Mouse (Mus musculus) testis, adult 2 months (tissue): Measurements from ENCODE around the gene Ces1g. TPM values are rescaled to one million over a fixed set of nuclear protein-coding genes. Genes with fewer than 3 reads are reported as not detected.

Experiments
- H3K27ac ChIP-seq: fragments of 200-500 bp; 2 replicates; pipeline ENCODE4 v1.5.1; 2012; ENCODE audit warnings: low read depth, low read length; ENCODE audit not compliant: control insufficient read depth, insufficient read depth
- H3K27me3 ChIP-seq: fragments of 200-500 bp; 2 replicates; pipeline ENCODE4 v1.6.1; 2012; ENCODE audit warnings: mild to moderate bottlenecking, low read length, moderate library complexity; ENCODE audit not compliant: control insufficient read depth, insufficient read depth
- H3K36me3 ChIP-seq: fragments of 200-500 bp; 2 replicates; pipeline ENCODE4 v1.6.1; 2012; ENCODE audit warnings: mild to moderate bottlenecking, low read length; ENCODE audit not compliant: control insufficient read depth, insufficient read depth
- H3K4me1 ChIP-seq: fragments of 200-500 bp; 2 replicates; pipeline ENCODE4 v1.6.1; 2012; ENCODE audit warnings: low read length; ENCODE audit not compliant: control insufficient read depth, insufficient read depth
- H3K4me3 ChIP-seq: fragments of 200-500 bp; 2 replicates; pipeline ENCODE4 v1.5.1; 2012; ENCODE audit warnings: low read depth, mild to moderate bottlenecking, low read length, moderate library complexity, mixed read lengths; ENCODE audit not compliant: control insufficient read depth
- CTCF ChIP-seq: fragments of 200-500 bp; IDR thresholded peaks from 2 replicates; pipeline ENCODE4 v1.5.1; 2012; ENCODE audit warnings: low read depth, mild to moderate bottlenecking, inconsistent platforms, low read length, moderate library complexity; ENCODE audit not compliant: control insufficient read depth, insufficient read depth, insufficient replicate concordance
- POLR2A ChIP-seq: fragments of 200-500 bp; IDR thresholded peaks from 2 replicates; pipeline ENCODE4 v1.6.1; 2012; ENCODE audit warnings: low read depth, mild to moderate bottlenecking, inconsistent platforms, low read length, moderate library complexity; ENCODE audit not compliant: control insufficient read depth
- polyA plus RNA-seq: library from polyadenylated mRNA; depleted of rRNA; stranded (reverse); fragments of >200 nt; gene quantifications from 2 replicates; pipeline ENCODE4 v1.2.3, GENCODE M21; 2012

The Ces1g gene
- polyA plus RNA-seq, 1 experiment, result 0.20 TPM

GRCm38 (mm10) chr8:93317031-93317430, 20.1 kb downstream of the Ces1g start:
- Histone ChIP-seq H3K4me3 (no peak overlapping the region), H3K27me3 (no peaks in the 10 kb centered on the region), H3K27ac (no peak overlapping the region), H3K36me3 (no peaks in the 10 kb centered on the region), H3K4me1 (no peaks in the 10 kb centered on the region)
- no peak for TF ChIP-seq POLR2A
- TF ChIP-seq CTCF, result no peak

- Histone ChIP-seq H3K4me3 (peak overlapping the region; percentile 36; the same call in 1 of the 2 replicates), H3K36me3 (no peaks in the 10 kb centered on the region), H3K27me3 (no peaks in the 10 kb centered on the region), H3K27ac (no peak overlapping the region), H3K4me1 (no peaks in the 10 kb centered on the region)
- TF ChIP-seq CTCF (no peak), POLR2A (no peak)
These were observed 21.6 kb downstream of the Ces1g start for GRCm38 (mm10) chr8:93315557-93315956.

- TF ChIP-seq CTCF (no peak), POLR2A (no peak)
- Histone ChIP-seq H3K36me3 (no peaks in the 10 kb centered on the region), H3K27ac (no peak overlapping the region), H3K4me3 (no peak overlapping the region), H3K4me1 (no peaks in the 10 kb centered on the region), H3K27me3 (no peaks in the 10 kb centered on the region)
These were observed 53.2 kb downstream of the Ces1g start for GRCm38 (mm10) chr8:93283896-93284295.

GRCm38 (mm10) chr8:93282349-93282748, 54.8 kb downstream of the Ces1g start:
- Histone ChIP-seq H3K36me3 (no peaks in the 10 kb centered on the region), H3K4me3 (no peak overlapping the region), H3K27ac (no peak overlapping the region), H3K27me3 (no peaks in the 10 kb centered on the region), H3K4me1 (no peaks in the 10 kb centered on the region)
- TF ChIP-seq POLR2A, result no peak
- TF ChIP-seq CTCF, result no peak

DNA sequence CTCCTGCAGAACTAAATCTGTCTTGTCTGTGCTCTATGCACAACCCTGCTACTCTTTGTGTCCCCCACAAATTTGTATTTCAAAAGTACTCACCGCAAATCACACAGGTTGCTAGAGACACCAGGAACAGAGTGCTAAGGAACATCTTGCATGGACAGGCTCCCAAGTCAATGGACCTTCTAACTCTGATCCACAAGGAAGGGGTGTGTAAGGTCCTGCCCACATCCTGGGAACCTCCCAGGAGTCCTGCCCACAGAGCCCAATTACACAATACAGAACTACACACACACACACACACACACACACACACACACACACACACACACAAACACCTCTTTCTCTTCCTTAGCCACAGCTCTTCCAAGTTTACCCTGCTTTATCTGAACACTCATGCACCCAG, 57.6 kb downstream of the Ces1g start, which contains the start of gene Ces1f:
TSS of gene Ces1f (minus strand) at position 192 of the 400 bp plus-strand sequence.
- H3K4me3 ChIP-seq, result no peak within 1 kb of the TSS
- no peaks in the 10 kb centered on the region for H3K4me1 ChIP-seq
- H3K27ac ChIP-seq, result no peak within 1 kb of the TSS
- no peak for TF ChIP-seq CTCF
- TF ChIP-seq POLR2A, result no peak
- H3K27me3 ChIP-seq, result no peaks in the 10 kb centered on the region
- H3K36me3 ChIP-seq, result no peaks in the 10 kb centered on the region

DNA sequence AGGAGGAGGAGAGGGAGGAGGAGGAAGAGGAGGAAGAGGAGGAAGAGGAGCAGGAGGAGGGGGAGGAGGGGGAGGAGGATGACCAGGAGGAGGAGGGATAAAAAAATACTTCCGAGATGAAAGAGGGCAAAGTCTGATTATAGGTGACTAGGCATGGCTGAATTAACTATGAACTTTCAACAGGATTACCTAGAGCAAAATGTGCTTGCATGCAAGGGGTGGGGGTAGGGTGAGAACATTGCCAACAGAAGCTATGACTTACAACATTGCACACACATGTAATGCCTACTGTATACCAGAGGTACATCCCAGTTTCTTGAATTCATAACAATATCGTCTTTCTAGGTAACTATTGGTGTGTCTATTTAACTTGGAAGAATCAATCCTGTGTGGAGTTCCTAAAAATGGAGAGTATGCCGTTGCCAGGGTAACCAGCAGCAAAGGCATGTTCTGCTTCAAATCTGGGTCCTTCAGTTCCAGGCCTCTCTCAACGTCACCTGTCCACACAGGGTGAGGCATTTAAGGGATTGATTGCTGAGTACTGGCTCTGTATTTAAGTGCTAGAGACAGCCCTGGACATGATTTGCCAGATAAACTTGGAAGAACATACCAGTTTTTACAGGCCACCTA, 58.8 kb downstream of the Ces1g start:
- no peak overlapping the region for H3K27ac ChIP-seq

GRCm38 (mm10) chr8:93274609-93275008, 62.5 kb downstream of the Ces1g start:
- TF ChIP-seq POLR2A (no peak), CTCF (no peak)
- Histone ChIP-seq H3K27me3 (no peaks in the 10 kb centered on the region), H3K4me3 (no peak overlapping the region), H3K4me1 (no peaks in the 10 kb centered on the region), H3K27ac (no peak overlapping the region), H3K36me3 (no peaks in the 10 kb centered on the region)

More for the DNA sequence above, 58.8 kb downstream of the Ces1g start:
- no peaks in the 10 kb centered on the region for H3K27me3 ChIP-seq
- H3K4me3 ChIP-seq, result no peak overlapping the region
- TF ChIP-seq CTCF (no peak), POLR2A (no peak)
- H3K36me3 ChIP-seq, result no peaks in the 10 kb centered on the region
- no peaks in the 10 kb centered on the region for H3K4me1 ChIP-seq

GRCm38 (mm10) chr8:93273321-93273720, 63.8 kb downstream of the Ces1g start:
- no peaks in the 10 kb centered on the region for H3K4me1 ChIP-seq
- TF ChIP-seq POLR2A (no peak), CTCF (no peak)
- H3K27me3 ChIP-seq, result no peaks in the 10 kb centered on the region
- H3K27ac ChIP-seq, result no peak overlapping the region
- H3K36me3 ChIP-seq, result no peaks in the 10 kb centered on the region
- no peak overlapping the region for H3K4me3 ChIP-seq
